Mouse (Mus musculus) megakaryocyte, adult 5-6 weeks (primary cell): ENCODE data around the gene Adap1. TPM values are rescaled to one million over a fixed set of nuclear protein-coding genes. Genes with fewer than 3 reads are reported as not detected.

Experiments
- ATAC-seq: 2 replicates; pipeline ENCODE4 v1.8.0; 2016; ENCODE audit warnings: mild to moderate bottlenecking, inconsistent platforms; ENCODE audit not compliant: poor library complexity, severe bottlenecking
- total RNA-seq, 2 experiments: library from RNA; stranded (forward) in 1 of 2; stranded (reverse) in 1 of 2; fragments of 153-499, 151-499 nt in 1 of 2; fragments of 221-1000, 200-1000 nt in 1 of 2; gene quantifications; 2 replicates each; pipeline versions ENCODE4 v1.2.3 to v1.2.4; 2015 to 2017

Gene Adap1
- total RNA-seq, 2 experiments from 2014 or later: 43.9 to 61.1 TPM

GRCm38 (mm10) chr5:139254938-139255337 is 70.5 kb downstream of the Adap1 start:
- ATAC-seq: no peak

- peak; percentile 16 for ATAC-seq
Measured at GRCm38 (mm10) chr5:139253301-139253741, 72.1 kb downstream of the Adap1 start.

GRCm38 (mm10) chr5:139252910-139253245 is 72.5 kb downstream of the Adap1 start:
- ATAC-seq: peak; percentile 33

- peak; percentile 81 for ATAC-seq
Measured at GRCm38 (mm10) chr5:139252081-139252909, 73.1 kb downstream of the Adap1 start, which contains the start of gene Get4. Gene Get4 (plus strand): TSS chr5:139252324.

- peak; percentile 6 for ATAC-seq
Measured at GRCm38 (mm10) chr5:139251736-139252080, 73.7 kb downstream of the Adap1 start.

GRCm38 (mm10) chr5:139251279-139251678 is 74.1 kb downstream of the Adap1 start:
- ATAC-seq: no peak

- no peak for ATAC-seq
Measured at GRCm38 (mm10) chr5:139248846-139249245, 76.6 kb downstream of the Adap1 start.

- no peak for ATAC-seq
Measured at GRCm38 (mm10) chr5:139247767-139248166, 77.7 kb downstream of the Adap1 start.

- ATAC-seq: no peak
Measured at GRCm38 (mm10) chr5:139243384-139243783, 82.0 kb downstream of the Adap1 start.

- ATAC-seq: no peak
Measured at GRCm38 (mm10) chr5:139241022-139241761, 84.2 kb downstream of the Adap1 start.

GRCm38 (mm10) chr5:139237436-139237835 is 88.0 kb downstream of the Adap1 start:
- no peak for ATAC-seq

GRCm38 (mm10) chr5:139234423-139234822 is 91.0 kb downstream of the Adap1 start:
- no peak for ATAC-seq

- ATAC-seq: no peak
Measured at GRCm38 (mm10) chr5:139232083-139232482, 93.3 kb downstream of the Adap1 start.

- no peak for ATAC-seq
Measured at GRCm38 (mm10) chr5:139229716-139230115, 95.7 kb downstream of the Adap1 start.

- ATAC-seq: no peak
Measured at GRCm38 (mm10) chr5:139228318-139228717, 97.1 kb downstream of the Adap1 start.

- ATAC-seq: no peak
Measured at GRCm38 (mm10) chr5:139227645-139228044, 97.8 kb downstream of the Adap1 start.

GRCm38 (mm10) chr5:139227236-139227635 is 98.2 kb downstream of the Adap1 start:
- no peak for ATAC-seq

- ATAC-seq: no peak
Measured at GRCm38 (mm10) chr5:139223331-139223730, 102.1 kb downstream of the Adap1 start.
